Mouse (Mus musculus) WW6 (cell line): ENCODE data around the gene Amz1.

Experiments
- DNase-seq: peaks from one replicate; pipeline ENCODE4 v3.0.0-alpha.2; 2013; ENCODE audit warnings: low read depth, low spot score

The Amz1 gene

DNA sequence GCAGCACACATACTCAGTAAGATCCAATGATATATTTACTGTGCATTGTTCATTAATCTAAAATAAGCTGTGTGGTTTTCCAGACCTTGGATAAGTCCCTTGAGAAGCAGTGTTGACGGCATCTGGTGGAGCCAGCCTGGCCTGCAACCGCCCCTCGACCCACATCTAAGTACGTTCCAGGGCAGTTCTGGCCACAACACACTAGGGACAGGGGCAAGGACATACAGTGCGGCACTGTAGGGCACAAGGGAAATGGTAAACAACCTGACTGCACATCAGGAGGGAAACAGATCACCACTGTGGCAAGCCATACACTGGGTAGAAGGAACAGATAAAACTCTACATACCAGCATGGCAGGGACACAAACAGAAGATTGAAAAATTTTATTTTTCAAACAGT is 77.9 kb downstream of the Amz1 start:
- no peak for DNase-seq

DNA sequence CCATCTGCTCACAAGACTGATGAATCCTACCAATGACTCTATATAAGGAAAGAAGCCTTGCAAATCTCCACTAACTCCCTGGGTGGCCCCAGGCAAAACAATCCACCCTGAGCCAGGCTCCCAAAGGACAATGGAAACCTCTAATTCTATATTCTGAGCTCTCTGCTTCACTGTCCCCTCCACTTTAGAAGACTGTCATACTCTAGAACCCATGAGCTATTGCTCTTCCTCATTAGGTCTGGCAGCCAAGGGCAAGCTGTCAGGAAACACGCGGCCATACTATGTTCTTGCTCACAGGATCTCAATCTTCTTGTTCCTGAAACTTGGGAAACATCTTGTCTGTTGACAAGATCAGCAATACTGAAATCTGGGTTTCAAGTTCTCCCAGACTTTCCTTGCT is 82.3 kb downstream of the Amz1 start:
- no peak for DNase-seq

DNA sequence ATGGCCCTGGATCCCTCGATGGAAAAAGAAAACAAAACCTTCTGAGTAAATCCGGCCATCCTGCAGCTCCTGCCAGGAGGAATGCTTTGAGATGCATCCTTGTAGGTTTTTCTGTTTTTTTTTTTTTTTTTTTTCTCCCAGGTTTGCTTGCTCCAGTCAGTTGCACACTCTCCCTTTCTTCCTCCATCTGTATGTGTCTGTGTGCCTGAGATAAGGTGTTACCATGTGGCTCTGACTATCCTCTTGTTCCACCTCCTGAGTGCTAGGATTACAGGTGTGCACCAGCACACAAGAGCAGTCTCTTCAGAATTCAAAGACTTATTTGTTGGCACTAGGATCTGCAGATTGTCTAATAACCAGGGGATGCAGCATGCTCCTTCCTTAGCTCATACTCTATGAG is 83.0 kb downstream of the Amz1 start:
- DNase-seq, result no peak
